Mouse (Mus musculus) olfactory bulb, adult 2 months (tissue): ENCODE data around the gene Rap1gap.

Experiments
- CTCF ChIP-seq: fragments of 200-500 bp; IDR thresholded peaks from 2 replicates; pipeline ENCODE4 v1.5.1; 2012; ENCODE audit warnings: low read depth, mild to moderate bottlenecking, low read length, moderate library complexity; ENCODE audit not compliant: insufficient read depth
- POLR2A ChIP-seq: fragments of 200-500 bp; IDR thresholded peaks from 2 replicates; pipeline ENCODE4 v1.6.1; 2012; ENCODE audit warnings: mild to moderate bottlenecking, low read depth, low read length, moderate library complexity; ENCODE audit not compliant: insufficient read depth

GRCm38 (mm10) chr4:137641556-137641955 lies 23.0 kb upstream of the Rap1gap start:
- TF ChIP-seq POLR2A = no peak
- no peak for TF ChIP-seq CTCF
